Mouse (Mus musculus) CH12.LX (cell line): ENCODE results near the gene Cd200.

Source experiments
- CHD1 ChIP-seq: IDR thresholded peaks from 2 replicates; pipeline ENCODE4 v1.6.1; 2012; ENCODE audit warnings: low read depth, low read length, improper control_type of control experiment, inconsistent platforms
- CTCF ChIP-seq, 2 experiments: IDR thresholded peaks in 1 of 2; conservative IDR thresholded peaks in 1 of 2; 2 replicates each; pipeline ENCODE4 v1.5.1; 2011 to 2012; ENCODE audit warnings: low read depth in 2 of 2, low read length in 2 of 2, improper control_type of control experiment in 1 of 2, inconsistent platforms in 1 of 2, mild to moderate bottlenecking in 1 of 2, moderate library complexity in 1 of 2
- E2F4 ChIP-seq: IDR thresholded peaks from 2 replicates; pipeline ENCODE4 v1.6.1; 2011; ENCODE audit warnings: low read depth, low read length, improper control_type of control experiment; ENCODE audit not compliant: insufficient replicate concordance
- HCFC1 ChIP-seq: IDR thresholded peaks from 2 replicates; pipeline ENCODE4 v1.6.1; 2012; ENCODE audit warnings: low read depth, mild to moderate bottlenecking, inconsistent platforms, low read length, improper control_type of control experiment
- KAT2A ChIP-seq: IDR thresholded peaks from 2 replicates; pipeline ENCODE4 v1.6.1; 2012; ENCODE audit warnings: low read length, improper control_type of control experiment, inconsistent platforms; ENCODE audit not compliant: insufficient replicate concordance
- MAFK ChIP-seq: IDR thresholded peaks from 2 replicates; pipeline ENCODE4 v1.6.1; 2011; ENCODE audit warnings: low read length, improper control_type of control experiment; ENCODE audit not compliant: insufficient replicate concordance
- NRF1 ChIP-seq: IDR thresholded peaks from 2 replicates; pipeline ENCODE4 v1.6.1; 2014; ENCODE audit warnings: low read depth, mild to moderate bottlenecking, inconsistent platforms, low read length, improper control_type of control experiment, moderate library complexity
- POLR2A ChIP-seq: IDR thresholded peaks from 2 replicates; pipeline ENCODE4 v1.6.1; 2011; ENCODE audit warnings: low read depth, mild to moderate bottlenecking, improper control_type of control experiment, low read length
- SIN3A ChIP-seq: IDR thresholded peaks from 2 replicates; pipeline ENCODE4 v1.6.1; 2012; ENCODE audit warnings: low read length, improper control_type of control experiment, inconsistent platforms
- SMC3 ChIP-seq: IDR thresholded peaks from 2 replicates; pipeline ENCODE4 v1.6.1; 2011; ENCODE audit warnings: low read depth, low read length, improper control_type of control experiment
- TBP ChIP-seq: conservative IDR thresholded peaks from 2 replicates; pipeline ENCODE4 v1.6.1; 2011; ENCODE audit warnings: low read depth, low read length, improper control_type of control experiment
- USF1 ChIP-seq: IDR thresholded peaks from 2 replicates; pipeline ENCODE4 v1.6.1; 2014; ENCODE audit warnings: low read depth, mild to moderate bottlenecking, inconsistent platforms, low read length, improper control_type of control experiment
- ZC3H11A ChIP-seq: IDR thresholded peaks from 2 replicates; pipeline ENCODE4 v1.6.1; 2012; ENCODE audit warnings: low read depth, mild to moderate bottlenecking, inconsistent platforms, low read length, improper control_type of control experiment

DNA sequence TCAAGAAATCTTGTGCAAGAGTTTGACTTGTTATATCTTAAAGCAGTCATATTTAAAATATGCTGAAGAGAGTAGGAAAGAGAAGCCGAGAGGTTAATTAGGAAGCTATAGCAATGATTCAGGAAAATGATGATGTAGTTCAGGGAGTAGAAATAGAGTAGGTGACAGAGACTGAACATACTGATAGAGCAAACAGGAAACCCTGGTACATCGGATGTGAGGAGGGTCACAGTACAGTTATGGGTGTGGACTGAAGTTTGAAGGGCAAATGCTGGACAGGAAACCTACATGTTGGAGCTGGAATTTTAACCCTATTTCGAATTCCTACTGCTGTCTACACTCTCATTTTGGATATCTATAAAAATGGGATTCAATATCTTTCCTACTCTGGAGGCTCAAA, 29.9 kb downstream of the Cd200 start:
- TF ChIP-seq ZC3H11A (no peak), TBP (no peak), MAFK (no peak), CTCF (conservative IDR thresholded peaks at IDR 0.05 in 1 of 2, IDR thresholded peaks at IDR 0.05 in 1 of 2; ENCODE audit: low read depth in 2 of 2, low read length in 2 of 2) (no peak), NRF1 (no peak), POLR2A (no peak), SIN3A (no peak), HCFC1 (no peak), CHD1 (no peak), USF1 (no peak), E2F4 (no peak), KAT2A (no peak), SMC3 (no peak)
